Mouse (Mus musculus): ENCODE data around the gene Cyp4f39.
"Not testable (repeated sequence)": the region's sequence is repeated elsewhere in the genome, so short reads cannot be mapped to it uniquely, and the experiment has no call there.

- not testable (repeated sequence) for TF ChIP-seq USF1 (IDR thresholded peaks at IDR 0.05; ENCODE audit: low read depth, low read length); SIN3A (IDR thresholded peaks at IDR 0.05; ENCODE audit: low read length); CTCF (IDR thresholded peaks at IDR 0.05 in 2 of 3, conservative IDR thresholded peaks at IDR 0.05 in 1 of 3; ENCODE audit: control insufficient read depth in 1 of 3, insufficient read depth in 1 of 3, low read depth in 2 of 3, low read length in 3 of 3, poor library complexity in 1 of 3, severe bottlenecking in 1 of 3); MAFK (IDR thresholded peaks at IDR 0.05; ENCODE audit: borderline replicate concordance, low read depth, low read length)
Measured at GRCm38 (mm10) chr17:32532356-32532755, 79.8 kb downstream of the Cyp4f39 start.

Data from MEL (cell line).